Mouse (Mus musculus) thymus, adult 2 months (tissue): ENCODE data around the gene Armc10.

Experiments used
- CTCF ChIP-seq: fragments of 200-500 bp; IDR thresholded peaks from 2 replicates; pipeline ENCODE4 v1.5.1; 2012; ENCODE audit warnings: mild to moderate bottlenecking, control low read depth, low read length, moderate library complexity, borderline replicate concordance; ENCODE audit not compliant: control insufficient read depth, poor library complexity, insufficient read depth; ENCODE audit errors: extremely low read depth
- POLR2A ChIP-seq: fragments of 200-500 bp; IDR thresholded peaks from 2 replicates; pipeline ENCODE4 v1.6.1; 2012; ENCODE audit warnings: mild to moderate bottlenecking, low read length, control low read depth, moderate library complexity; ENCODE audit not compliant: control insufficient read depth, poor library complexity, insufficient read depth; ENCODE audit errors: extremely low read depth

GRCm38 (mm10) chr5:21680029-21680428 is 34.4 kb downstream of the Armc10 start:
- TF ChIP-seq CTCF (no peak), POLR2A (no peak)
